Mouse (Mus musculus) neural tube, embryonic 15.5 days (tissue): ENCODE data around the gene Slc17a2. TPM values are rescaled to one million over a fixed set of nuclear protein-coding genes. Genes with fewer than 3 reads are reported as not detected.

Experiments
- ATAC-seq: fragments of 200-750 bp; cut with Nextera tagmentation; 2 replicates; pipeline ENCODE4 v1.8.0; 2017; ENCODE audit warnings: mild to moderate bottlenecking, moderate TSS enrichment, moderate library complexity; ENCODE audit not compliant: low FRiP score
- H3K27ac ChIP-seq: fragments of 300-500 bp; sonication (generic); replicated peaks from 2 replicates; pipeline ENCODE4 v1.5.1; 2015; ENCODE audit warnings: mild to moderate bottlenecking, inconsistent platforms
- H3K27me3 ChIP-seq: fragments of 300-500 bp; sonication (generic); replicated peaks from 2 replicates; pipeline ENCODE4 v1.6.1; 2015; ENCODE audit warnings: inconsistent platforms
- H3K36me3 ChIP-seq: fragments of 300-500 bp; sonication (generic); 2 replicates; pipeline ENCODE4 v1.6.1; 2015; ENCODE audit warnings: inconsistent platforms
- H3K4me1 ChIP-seq: fragments of 300-500 bp; sonication (generic); 2 replicates; pipeline ENCODE4 v1.6.1; 2015; ENCODE audit warnings: inconsistent platforms
- H3K4me2 ChIP-seq: fragments of 300-500 bp; sonication (generic); 2 replicates; pipeline ENCODE4 v1.6.1; 2015; ENCODE audit warnings: inconsistent platforms, mild to moderate bottlenecking, moderate library complexity
- H3K4me3 ChIP-seq: fragments of 300-500 bp; sonication (generic); replicated peaks from 2 replicates; pipeline ENCODE4 v1.5.1; 2015; ENCODE audit warnings: mild to moderate bottlenecking, inconsistent platforms
- H3K9ac ChIP-seq: fragments of 300-500 bp; sonication (generic); replicated peaks from 2 replicates; pipeline ENCODE4 v1.6.1; 2015; ENCODE audit warnings: mild to moderate bottlenecking, inconsistent platforms
- H3K9me3 ChIP-seq: fragments of 300-500 bp; sonication (generic); replicated peaks from 2 replicates; pipeline ENCODE4 v1.6.1; 2016; ENCODE audit warnings: inconsistent platforms
- whole genome bisulfite sequencing: fragments of 180-500 bp; shearing (Covaris S2); methylation state at CpG from one replicate; pipeline ENCODE4 v1.1.7; 2015; ENCODE audit warnings: mixed read lengths; 5-methylcytosine and 5-hydroxymethylcytosine counted together
- polyA plus RNA-seq: library from polyadenylated mRNA; unstranded; fragments of >200 nt; fragmentation: Nextera tagmentation; extraction: Ambion mirVana; gene quantifications from 2 replicates; pipeline ENCODE4 v1.2.1, GENCODE M21; 2015

Gene Slc17a2
- polyA plus RNA-seq, 1 experiment from 2014 or later: not detected

DNA sequence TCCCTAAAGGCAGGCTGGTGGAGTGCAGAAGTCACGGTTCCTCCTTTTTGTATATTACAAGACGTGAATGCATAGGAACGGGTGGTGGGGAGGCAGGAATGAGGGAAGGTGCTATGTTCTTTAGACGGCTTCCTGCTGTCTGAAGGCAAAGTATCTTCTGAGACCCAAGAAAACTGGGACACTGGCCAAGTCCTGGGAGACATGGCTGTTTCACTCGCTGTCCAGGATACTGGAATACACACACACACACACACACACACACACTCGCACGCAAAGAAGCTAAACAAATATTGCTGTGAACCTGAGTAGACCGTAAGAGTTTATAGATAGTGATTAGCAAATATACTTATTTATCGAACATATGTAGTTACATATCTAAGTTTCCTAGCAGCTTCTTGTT lies 57.9 kb downstream of the Slc17a2 start:
- H3K4me3 ChIP-seq: no peak overlapping the region
- H3K4me1 ChIP-seq: no peaks in the 10 kb centered on the region
- ATAC-seq: no peak
- 84% methylated on average over 9 of the region's 9 CpGs for WGBS
- no peak overlapping the region for H3K9ac ChIP-seq
- H3K9me3 ChIP-seq: no peaks in the 10 kb centered on the region
- H3K27me3 ChIP-seq: no peaks in the 10 kb centered on the region
- H3K4me2 ChIP-seq: no peak overlapping the region
- H3K27ac ChIP-seq: no peak overlapping the region
- H3K36me3 ChIP-seq: no peaks in the 10 kb centered on the region

GRCm38 (mm10) chr13:23866086-23866710 lies 59.4 kb downstream of the Slc17a2 start:
- H3K4me1 ChIP-seq: no peaks in the 10 kb centered on the region
- ATAC-seq: no peak
- no peaks in the 10 kb centered on the region for H3K27me3 ChIP-seq
- no peak overlapping the region for H3K4me3 ChIP-seq
- H3K9ac ChIP-seq: no peak overlapping the region
- H3K36me3 ChIP-seq: no peaks in the 10 kb centered on the region
- H3K9me3 ChIP-seq: no peaks in the 10 kb centered on the region
- no peak overlapping the region for H3K4me2 ChIP-seq
- H3K27ac ChIP-seq: no peak overlapping the region
- WGBS: 81% methylated on average over 9 of the region's 9 CpGs

DNA sequence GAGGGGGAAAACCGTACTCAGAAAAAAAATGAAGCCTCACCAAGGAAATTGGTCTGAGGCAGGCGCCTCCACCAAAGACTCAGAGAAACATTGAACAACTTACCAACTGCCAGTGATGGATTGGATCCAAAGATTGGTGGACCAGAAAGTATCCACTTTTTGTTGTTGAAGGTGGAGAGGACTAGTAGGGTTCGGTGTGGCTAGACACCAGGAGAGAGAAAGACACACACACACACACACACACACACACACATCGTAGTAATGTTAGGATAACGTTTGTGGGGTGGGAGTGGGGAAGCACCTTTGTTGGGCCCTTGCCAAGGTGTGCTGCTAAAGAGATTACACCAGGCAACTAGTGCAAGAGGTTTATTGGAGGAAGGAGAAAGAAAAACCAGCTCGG lies 60.2 kb downstream of the Slc17a2 start:
- Histone ChIP-seq H3K27me3 (no peaks in the 10 kb centered on the region), H3K4me2 (no peak overlapping the region), H3K36me3 (no peaks in the 10 kb centered on the region), H3K9me3 (no peaks in the 10 kb centered on the region), H3K4me3 (no peak overlapping the region), H3K9ac (no peak overlapping the region), H3K27ac (no peak overlapping the region), H3K4me1 (no peaks in the 10 kb centered on the region)
- ATAC-seq: no peak
- WGBS: 91% methylated on average over 6 of the region's 6 CpGs

- Histone ChIP-seq H3K36me3 (no peaks in the 10 kb centered on the region), H3K4me1 (no peaks in the 10 kb centered on the region), H3K27ac (no peak within 1 kb of the TSS), H3K9ac (no peak within 1 kb of the TSS), H3K9me3 (no peaks in the 10 kb centered on the region), H3K27me3 (no peaks in the 10 kb centered on the region), H3K4me3 (no peak within 1 kb of the TSS), H3K4me2 (no peak within 1 kb of the TSS)
- 90% methylated on average over 7 of the region's 7 CpGs for WGBS
- ATAC-seq: no peak
Measured at GRCm38 (mm10) chr13:23867405-23867804, 60.6 kb downstream of the Slc17a2 start, which contains the start of gene Slc17a1. TSS of gene Slc17a1 (plus strand) at chr13:23867750.

- no peak overlapping the region for H3K27ac ChIP-seq
- H3K4me3 ChIP-seq: no peak overlapping the region
- H3K9ac ChIP-seq: no peak overlapping the region
- no peaks in the 10 kb centered on the region for H3K27me3 ChIP-seq
- H3K9me3 ChIP-seq: no peaks in the 10 kb centered on the region
- WGBS: 91% methylated on average over 8 of the region's 8 CpGs
- no peak for ATAC-seq
- no peak overlapping the region for H3K4me2 ChIP-seq
- no peaks in the 10 kb centered on the region for H3K36me3 ChIP-seq
- no peaks in the 10 kb centered on the region for H3K4me1 ChIP-seq
Measured at GRCm38 (mm10) chr13:23868790-23869533, 62.2 kb downstream of the Slc17a2 start.

- Histone ChIP-seq H3K27me3 (no peaks in the 10 kb centered on the region), H3K4me2 (no peak overlapping the region), H3K4me1 (no peaks in the 10 kb centered on the region), H3K9ac (no peak overlapping the region), H3K27ac (no peak overlapping the region), H3K36me3 (no peaks in the 10 kb centered on the region), H3K4me3 (no peak overlapping the region), H3K9me3 (no peaks in the 10 kb centered on the region)
- 82% methylated on average over 3 of the region's 3 CpGs for WGBS
- ATAC-seq: no peak
Measured at GRCm38 (mm10) chr13:23869996-23870395, 63.2 kb downstream of the Slc17a2 start.

DNA sequence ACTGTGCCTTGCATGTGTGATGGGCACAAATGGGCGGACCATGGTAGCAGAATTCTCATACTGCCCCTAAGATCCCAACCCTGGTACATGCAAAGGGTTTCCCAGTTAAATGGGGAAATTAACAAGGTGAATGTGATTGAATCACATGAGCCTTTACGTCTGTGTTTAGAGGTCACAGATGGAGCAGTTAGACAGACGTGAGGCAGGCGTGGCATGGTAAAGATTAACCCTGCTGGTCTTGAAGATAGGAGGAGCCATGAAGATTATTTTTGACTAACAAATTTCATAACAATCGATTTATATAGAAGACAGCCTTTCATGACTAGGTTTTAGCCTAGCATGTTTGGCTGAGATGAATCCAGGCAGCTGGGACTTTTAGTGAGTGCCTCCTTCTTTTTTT lies 66.3 kb downstream of the Slc17a2 start:
- no peak for ATAC-seq
- no peak overlapping the region for H3K9ac ChIP-seq
- H3K27ac ChIP-seq: no peak overlapping the region
- H3K27me3 ChIP-seq: no peaks in the 10 kb centered on the region
- no peaks in the 10 kb centered on the region for H3K9me3 ChIP-seq
- H3K36me3 ChIP-seq: no peaks in the 10 kb centered on the region
- no peak overlapping the region for H3K4me2 ChIP-seq
- no peaks in the 10 kb centered on the region for H3K4me1 ChIP-seq
- WGBS: 86% methylated on average over 5 of the region's 5 CpGs
- H3K4me3 ChIP-seq: no peak overlapping the region

Other genes starting within 250 kb of the Slc17a2 start
- gene Hist1h3e, start 244.6 kb upstream of the Slc17a2 start, polyA plus RNA-seq: 1.1 and 1.7 TPM in 2 replicates
- gene Hist1h2ae, start 235.8 kb upstream of the Slc17a2 start, polyA plus RNA-seq: 12.5 and 25.5 TPM in 2 replicates
- 2.2 and 2.9 TPM in 2 replicates for gene Hist1h2bg, start 235.6 kb upstream of the Slc17a2 start, polyA plus RNA-seq
- gene Hist1h2bf, start 232.8 kb upstream of the Slc17a2 start, polyA plus RNA-seq: 2.7 TPM in 1 of 2 replicates, not detected in the other
- gene Hist1h2ad, start 232.6 kb upstream of the Slc17a2 start, polyA plus RNA-seq: 0.97 TPM in 1 of 2 replicates, not detected in the other
- 0.88 and 2.0 TPM in 2 replicates for gene Hist1h3d, start 231.2 kb upstream of the Slc17a2 start, polyA plus RNA-seq
- gene Hist1h4d, start 225.4 kb upstream of the Slc17a2 start, polyA plus RNA-seq: 31.8 and 54.1 TPM in 2 replicates
- 1.7 and 2.0 TPM in 2 replicates for gene Hist1h2be, start 185.9 kb upstream of the Slc17a2 start, polyA plus RNA-seq
- 4.3 and 7.0 TPM in 2 replicates for gene Hist1h1e, start 184.4 kb upstream of the Slc17a2 start, polyA plus RNA-seq
- 0.26 and 0.54 TPM in 2 replicates for gene Hist1h2ac, start 123.0 kb upstream of the Slc17a2 start, polyA plus RNA-seq
- 18.4 and 26.8 TPM in 2 replicates for gene Hist1h2bc, start 122.8 kb upstream of the Slc17a2 start, polyA plus RNA-seq
- not detected in 2 replicates for gene Hist1h1t, start 111.2 kb upstream of the Slc17a2 start, polyA plus RNA-seq
- gene Hist1h4c, start 108.5 kb upstream of the Slc17a2 start, polyA plus RNA-seq: 2.7 and 2.8 TPM in 2 replicates
- gene Hfe, start 96.1 kb upstream of the Slc17a2 start, polyA plus RNA-seq: 3.7 and 4.6 TPM in 2 replicates
- gene Hist1h1c, start 68.2 kb upstream of the Slc17a2 start, polyA plus RNA-seq: 7.4 and 13.8 TPM in 2 replicates
- 0.78 and 2.4 TPM in 2 replicates for gene Hist1h3c, start 61.4 kb upstream of the Slc17a2 start, polyA plus RNA-seq
- gene Hist1h2bb, start 60.3 kb upstream of the Slc17a2 start, polyA plus RNA-seq: 0.83 TPM in 1 of 2 replicates, not detected in the other
- 3.0 and 12.1 TPM in 2 replicates for gene Hist1h2ab, start 55.9 kb upstream of the Slc17a2 start, polyA plus RNA-seq
- gene Hist1h3b, start 54.7 kb upstream of the Slc17a2 start, polyA plus RNA-seq: 1.2 and 2.0 TPM in 2 replicates
- 1.0 and 2.6 TPM in 2 replicates for gene Hist1h4b, start 50.0 kb upstream of the Slc17a2 start, polyA plus RNA-seq
- gene Hist1h4a, start 45.8 kb upstream of the Slc17a2 start, polyA plus RNA-seq: not detected in 2 replicates
- 1.4 and 2.3 TPM in 2 replicates for gene Hist1h3a, start 44.6 kb upstream of the Slc17a2 start, polyA plus RNA-seq
- gene Hist1h1a, start 43.3 kb upstream of the Slc17a2 start, polyA plus RNA-seq: 0.44 and 0.60 TPM in 2 replicates
- gene Trim38, start 37.1 kb upstream of the Slc17a2 start, polyA plus RNA-seq: 0.09 TPM in 1 of 2 replicates, not detected in the other
- gene Slc17a3, start 32.4 kb downstream of the Slc17a2 start, polyA plus RNA-seq: 0.08 TPM in 1 of 2 replicates, not detected in the other
- gene Slc17a1, start 60.8 kb downstream of the Slc17a2 start, polyA plus RNA-seq: not detected in 2 replicates
- gene Slc17a4, start 108.0 kb downstream of the Slc17a2 start, polyA plus RNA-seq: 0.15 and 1.1 TPM in 2 replicates
- not detected in 2 replicates for gene Hist1h2ba, start 127.2 kb downstream of the Slc17a2 start, polyA plus RNA-seq
- not detected in 2 replicates for gene Hist1h2aa, start 127.5 kb downstream of the Slc17a2 start, polyA plus RNA-seq
- gene Scgn, start 184.2 kb downstream of the Slc17a2 start, polyA plus RNA-seq: 0.77 and 1.3 TPM in 2 replicates